Mouse (Mus musculus) spleen, adult 2 months (tissue): ENCODE data around the gene Arl6. TPM values are rescaled to one million over a fixed set of nuclear protein-coding genes. Genes with fewer than 3 reads are reported as not detected.

Experiments used
- DNase-seq, 2 experiments: peaks; one replicate each; pipeline versions ENCODE4 v3.0.0 to v3.0.0-alpha.2; 2012 to 2021; ENCODE audit warnings: low spot score in 2 of 2, low read depth in 1 of 2
- H3K27ac ChIP-seq: fragments of 200-500 bp; 2 replicates; pipeline ENCODE4 v1.5.1; 2012; ENCODE audit warnings: low read length, inconsistent platforms; ENCODE audit not compliant: insufficient read depth
- H3K27me3 ChIP-seq: fragments of 200-500 bp; 2 replicates; pipeline ENCODE4 v1.6.1; 2012; ENCODE audit warnings: mild to moderate bottlenecking, moderate library complexity, low read length, inconsistent platforms; ENCODE audit not compliant: control insufficient read depth, insufficient read depth
- H3K36me3 ChIP-seq: fragments of 200-500 bp; 2 replicates; pipeline ENCODE4 v1.6.1; 2012; ENCODE audit warnings: mild to moderate bottlenecking, low read length, inconsistent platforms; ENCODE audit not compliant: control insufficient read depth, insufficient read depth
- H3K4me1 ChIP-seq: fragments of 200-500 bp; 2 replicates; pipeline ENCODE4 v1.6.1; 2011; ENCODE audit warnings: inconsistent platforms; ENCODE audit not compliant: control insufficient read depth, insufficient read depth, insufficient read length
- H3K4me3 ChIP-seq: fragments of 200-500 bp; 2 replicates; pipeline ENCODE4 v1.5.1; 2011; ENCODE audit warnings: mild to moderate bottlenecking, inconsistent platforms; ENCODE audit not compliant: insufficient read depth, insufficient read length; ENCODE audit errors: extremely low read depth
- CTCF ChIP-seq: fragments of 200-500 bp; IDR thresholded peaks from 2 replicates; pipeline ENCODE4 v1.5.1; 2011; ENCODE audit warnings: mild to moderate bottlenecking, inconsistent platforms; ENCODE audit not compliant: insufficient read depth, insufficient read length, insufficient replicate concordance; ENCODE audit errors: extremely low read depth
- POLR2A ChIP-seq: fragments of 200-500 bp; IDR thresholded peaks from 2 replicates; pipeline ENCODE4 v1.6.1; 2011; ENCODE audit warnings: low read depth, low read length, inconsistent platforms
- WGBS: fragments of 180-500 bp; shearing (Covaris S2); methylation state at CpG from one replicate; pipeline ENCODE4 v1.1.7; 2018; 5-methylcytosine and 5-hydroxymethylcytosine counted together
- polyA plus RNA-seq: library from polyadenylated mRNA; depleted of rRNA; stranded (reverse); fragments of >200 nt; gene quantifications from 2 replicates; pipeline ENCODE4 v1.2.3, GENCODE M21; 2012

Arl6 gene
- polyA plus RNA-seq, 1 experiment, result 0.36 TPM

DNA sequence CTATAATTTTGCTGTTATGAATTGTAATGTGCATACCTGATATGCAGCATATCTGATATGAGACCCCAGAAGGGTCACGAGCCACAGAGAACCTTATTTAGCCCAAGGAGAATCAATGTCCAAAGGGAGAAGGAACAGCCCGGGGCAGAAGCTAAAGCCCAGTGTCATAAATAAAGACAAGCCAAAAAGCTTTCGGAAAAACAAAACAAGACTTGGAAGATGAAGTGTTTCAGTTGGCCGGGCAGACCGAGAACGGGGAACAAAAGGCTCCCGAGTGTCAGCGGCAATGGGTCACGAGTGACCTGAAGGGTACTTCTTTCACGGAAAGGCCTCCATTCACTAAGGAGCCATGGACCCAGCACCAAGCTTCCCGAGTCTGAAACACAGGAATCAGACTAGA lies 65.2 kb downstream of the Arl6 start:
- H3K27me3 ChIP-seq, result no peaks in the 10 kb centered on the region
- no peak for TF ChIP-seq POLR2A
- TF ChIP-seq CTCF, result no peak
- H3K27ac ChIP-seq, result no peak overlapping the region
- H3K36me3 ChIP-seq, result no peaks in the 10 kb centered on the region
- H3K4me3 ChIP-seq, result no peak overlapping the region
- no peaks in the 10 kb centered on the region; the same call in 1 of the 2 replicates for H3K4me1 ChIP-seq
- 90% methylated on average over 11 of the region's 11 CpGs for WGBS
- DNase-seq, result no peak

- Histone ChIP-seq H3K36me3 (no peaks in the 10 kb centered on the region), H3K27me3 (no peaks in the 10 kb centered on the region), H3K4me3 (no peak overlapping the region), H3K27ac (no peak overlapping the region), H3K4me1 (no peaks in the 10 kb centered on the region; the same call in 1 of the 2 replicates)
- DNase-seq, result no peak
- 84% methylated on average over 3 of the region's 3 CpGs for WGBS
- no peak for TF ChIP-seq POLR2A
These were observed 66.5 kb downstream of the Arl6 start for GRCm38 (mm10) chr16:59572685-59573084.

- WGBS, result 76% methylated on average over 8 of the region's 8 CpGs
These were observed 68.4 kb downstream of the Arl6 start for GRCm38 (mm10) chr16:59570807-59571206.

GRCm38 (mm10) chr16:59569837-59570236 lies 69.4 kb downstream of the Arl6 start:
- TF ChIP-seq POLR2A (no peak), CTCF (no peak)
- Histone ChIP-seq H3K27ac (no peak overlapping the region), H3K36me3 (0 out of 2 replicates have a peak, but pooled peaks cover 2% of the 10 kb centered on the region), H3K27me3 (no peaks in the 10 kb centered on the region), H3K4me3 (no peak overlapping the region), H3K4me1 (no peaks in the 10 kb centered on the region; the same call in 1 of the 2 replicates)
- no peak for DNase-seq
- 83% methylated on average over 8 of the region's 8 CpGs for WGBS

More at GRCm38 (mm10) chr16:59570807-59571206, 68.4 kb downstream of the Arl6 start:
- H3K36me3 ChIP-seq, result no peaks in the 10 kb centered on the region
- no peaks in the 10 kb centered on the region; the same call in 1 of the 2 replicates for H3K4me1 ChIP-seq
- TF ChIP-seq POLR2A (no peak), CTCF (no peak)
- H3K27ac ChIP-seq, result no peak overlapping the region
- H3K4me3 ChIP-seq, result no peak overlapping the region
- no peak for DNase-seq
- H3K27me3 ChIP-seq, result no peaks in the 10 kb centered on the region

GRCm38 (mm10) chr16:59567721-59568381 lies 71.3 kb downstream of the Arl6 start:
- 64% methylated on average over 10 of the region's 10 CpGs for WGBS
- Histone ChIP-seq H3K4me1 (no peaks in the 10 kb centered on the region; the same call in 1 of the 2 replicates), H3K27ac (no peak overlapping the region), H3K36me3 (0 out of 2 replicates have a peak, but pooled peaks cover 2% of the 10 kb centered on the region), H3K27me3 (no peaks in the 10 kb centered on the region), H3K4me3 (no peak overlapping the region)
- DNase-seq, result no peak
- TF ChIP-seq POLR2A, result no peak
- no peak for TF ChIP-seq CTCF

DNA sequence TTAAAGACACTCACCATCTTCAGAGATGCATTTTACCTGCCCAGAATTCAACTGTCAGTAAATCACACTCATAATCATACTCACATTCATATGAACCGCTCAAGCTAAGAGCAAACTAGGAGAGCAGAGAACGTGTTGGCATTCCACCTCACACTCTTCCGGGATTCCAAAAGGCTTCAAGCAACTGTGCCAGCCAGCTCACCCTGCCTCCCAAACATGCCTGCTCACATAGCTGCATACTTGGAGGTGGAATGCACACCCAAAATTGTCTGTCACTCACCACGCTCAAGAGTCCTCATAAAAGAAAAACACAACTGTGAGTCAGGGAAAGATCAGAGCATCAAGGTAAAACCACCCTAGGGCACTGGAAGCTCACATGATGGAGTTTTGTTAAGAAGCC lies 72.8 kb downstream of the Arl6 start:
- Histone ChIP-seq H3K27me3 (no peaks in the 10 kb centered on the region), H3K4me3 (no peak overlapping the region), H3K36me3 (0 out of 2 replicates have a peak, but pooled peaks cover 2% of the 10 kb centered on the region), H3K4me1 (no peaks in the 10 kb centered on the region; the same call in 1 of the 2 replicates), H3K27ac (no peak overlapping the region)
- 93% methylated on average over 4 of the region's 4 CpGs for WGBS
- DNase-seq, result no peak
- TF ChIP-seq POLR2A, result no peak
- no peak for TF ChIP-seq CTCF

DNA sequence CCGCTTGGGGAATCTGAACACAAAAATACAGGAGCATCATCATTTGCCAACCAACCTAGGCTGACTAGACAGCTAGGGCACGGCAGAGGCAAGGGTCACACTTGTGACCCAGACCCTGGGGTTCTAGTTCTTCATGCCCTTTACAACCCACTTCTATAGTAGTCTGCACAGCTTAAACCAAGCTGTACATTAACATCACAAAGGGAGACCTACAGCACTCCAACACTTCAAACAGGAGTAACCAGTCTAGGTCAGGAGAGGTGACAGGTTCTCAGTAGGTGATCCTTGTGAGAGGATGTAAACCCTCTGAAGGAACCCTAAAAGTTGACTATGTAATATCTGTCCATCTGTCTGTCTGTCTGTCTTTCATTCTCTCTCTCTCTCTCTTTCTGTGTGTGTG lies 73.6 kb downstream of the Arl6 start:
- Histone ChIP-seq H3K27ac (no peak overlapping the region), H3K27me3 (no peaks in the 10 kb centered on the region), H3K36me3 (0 out of 2 replicates have a peak, but pooled peaks cover 2% of the 10 kb centered on the region), H3K4me3 (no peak overlapping the region), H3K4me1 (no peaks in the 10 kb centered on the region; the same call in 1 of the 2 replicates)
- TF ChIP-seq CTCF, result no peak
- no peak for TF ChIP-seq POLR2A
- WGBS, result 100% methylated on average over 2 of the region's 2 CpGs
- DNase-seq, result no peak
